Mouse (Mus musculus): ENCODE measurements at regions not wholly inside any gene's neighbourhood (a gene's known extent, or its start where the extent isn't known, plus 50 kb on each side); places are given as distances from the start of the nearest gene placed in this dataset.

DNA sequence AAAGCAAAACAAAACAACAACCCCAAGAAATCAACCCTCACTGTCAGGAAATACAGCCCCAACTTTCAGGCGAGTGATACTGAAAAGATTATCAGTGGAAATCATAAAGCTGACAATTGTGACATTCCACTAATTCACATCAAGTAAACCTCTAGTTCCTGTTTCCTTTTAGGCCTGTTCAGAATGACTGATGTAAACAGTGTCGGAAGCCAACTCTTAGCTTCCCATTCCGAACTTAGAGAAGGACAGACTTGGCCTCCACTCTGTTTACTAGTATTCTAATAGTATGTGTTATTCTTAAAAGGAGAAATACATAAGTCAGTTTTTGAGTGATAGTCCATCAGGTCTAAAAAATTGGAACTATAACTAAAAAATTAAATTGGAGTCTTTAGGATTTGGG, 223.9 kb upstream of the Rnd3 start:
- TF ChIP-seq CTCF (IDR thresholded peaks at IDR 0.05; ENCODE audit: extremely low read depth, insufficient read length, insufficient replicate concordance, low read depth, low read length) (no peak), POLR2A (IDR thresholded peaks at IDR 0.05; ENCODE audit: low read depth, low read length) (no peak)
